Mouse (Mus musculus) midbrain, embryonic 16.5 days (tissue): Measurements from ENCODE around the gene Scn11a. TPM values are rescaled to one million over a fixed set of nuclear protein-coding genes. Genes with fewer than 3 reads are reported as not detected.

Experiments
- ATAC-seq: fragments of 200-750 bp; cut with Nextera tagmentation; 2 replicates; pipeline ENCODE4 v1.8.0; 2017; ENCODE audit warnings: moderate TSS enrichment
- H3K27ac ChIP-seq: fragments of 300-500 bp; sonication (generic); 2 replicates; pipeline ENCODE4 v1.5.1; 2014; ENCODE audit warnings: mild to moderate bottlenecking, low read length, mixed read lengths
- H3K27me3 ChIP-seq: fragments of 300-500 bp; sonication (generic); 2 replicates; pipeline ENCODE4 v1.6.1; 2014; ENCODE audit warnings: low read depth, low read length, mixed read lengths; ENCODE audit not compliant: control insufficient read depth, insufficient read depth
- H3K36me3 ChIP-seq: fragments of 300-500 bp; sonication (generic); 2 replicates; pipeline ENCODE4 v1.6.1; 2014; ENCODE audit warnings: mild to moderate bottlenecking, low read length, moderate library complexity, mixed read lengths; ENCODE audit not compliant: control insufficient read depth, insufficient read depth
- H3K4me1 ChIP-seq: fragments of 300-500 bp; sonication (generic); 2 replicates; pipeline ENCODE4 v1.6.1; 2014; ENCODE audit warnings: mild to moderate bottlenecking, low read length, mixed read lengths; ENCODE audit not compliant: control insufficient read depth, insufficient read depth
- H3K4me2 ChIP-seq: fragments of 300-500 bp; sonication (generic); 2 replicates; pipeline ENCODE4 v1.6.1; 2014; ENCODE audit warnings: mild to moderate bottlenecking, low read length, mixed read lengths
- H3K4me3 ChIP-seq: fragments of 300-500 bp; sonication (generic); 2 replicates; pipeline ENCODE4 v1.5.1; 2014; ENCODE audit warnings: low read depth, mild to moderate bottlenecking, low read length, moderate library complexity, mixed read lengths
- H3K9ac ChIP-seq: fragments of 300-500 bp; sonication (generic); 2 replicates; pipeline ENCODE4 v1.6.1; 2014; ENCODE audit warnings: low read depth, low read length, mixed read lengths
- H3K9me3 ChIP-seq: fragments of 300-500 bp; sonication (generic); replicated peaks from 2 replicates; pipeline ENCODE4 v1.6.1; 2014; ENCODE audit warnings: mild to moderate bottlenecking, low read length, mixed read lengths; ENCODE audit not compliant: control insufficient read depth, poor library complexity, severe bottlenecking
- WGBS: fragments of 180-500 bp; shearing (Covaris S2); extraction: QIAGEN DNeasy Blood & Tissue Kit; methylation state at CpG from one replicate; pipeline ENCODE4 v1.1.7; 2014; 5-methylcytosine and 5-hydroxymethylcytosine counted together
- polyA plus RNA-seq: library from polyadenylated mRNA; unstranded; fragments of >200 nt; fragmentation: Nextera tagmentation; extraction: Ambion mirVana; gene quantifications from 2 replicates; pipeline ENCODE4 v1.2.1, GENCODE M21; 2015

Gene Scn11a
- polyA plus RNA-seq, 1 experiment from 2014 or later, result 0.20 TPM

DNA sequence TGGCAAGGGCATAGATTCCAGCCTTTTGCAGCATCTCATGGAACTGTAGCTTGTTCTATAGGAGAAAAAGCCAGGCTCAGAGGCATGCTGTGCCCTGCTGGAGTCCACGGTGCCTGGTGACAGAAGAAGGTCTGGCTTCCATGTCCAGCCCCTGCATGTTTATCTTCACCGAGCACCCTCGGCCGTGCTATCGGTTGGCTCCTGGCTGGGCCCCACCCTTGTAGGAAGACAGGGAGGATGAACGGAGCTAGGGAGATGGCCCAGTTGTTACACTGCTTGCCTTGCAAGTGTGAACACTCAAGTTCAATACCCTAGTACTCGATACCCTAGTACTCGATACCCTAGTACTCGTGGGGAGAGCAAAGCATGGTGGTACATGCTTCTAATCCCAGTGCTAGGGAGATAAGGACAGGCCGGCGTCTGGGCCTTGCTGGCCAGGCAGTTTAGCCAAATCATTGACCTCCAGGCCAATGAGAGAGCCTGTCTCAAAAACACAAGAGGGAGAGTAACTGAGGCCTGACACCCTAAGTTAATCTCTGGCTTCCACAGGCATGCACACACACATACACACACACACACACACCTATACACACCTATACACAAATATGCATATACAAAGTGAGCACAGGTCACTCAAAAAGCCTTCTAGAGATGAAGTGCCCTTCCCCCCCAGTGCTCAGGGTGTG is 96.7 kb downstream of the Scn11a start:
- H3K36me3 ChIP-seq, result no peaks in the 10 kb centered on the region
- H3K4me1 ChIP-seq, result peaks cover 11% of the 10 kb centered on the region; the same call in 1 of the 2 replicates
- ATAC-seq, result no peak
- H3K9me3 ChIP-seq, result no peaks in the 10 kb centered on the region
- no peak overlapping the region for H3K27ac ChIP-seq
- 92% methylated on average over 11 of the region's 11 CpGs for WGBS
- H3K4me3 ChIP-seq, result no peak overlapping the region
- no peak overlapping the region for H3K9ac ChIP-seq
- H3K27me3 ChIP-seq, result no peaks in the 10 kb centered on the region
- no peak overlapping the region for H3K4me2 ChIP-seq

DNA sequence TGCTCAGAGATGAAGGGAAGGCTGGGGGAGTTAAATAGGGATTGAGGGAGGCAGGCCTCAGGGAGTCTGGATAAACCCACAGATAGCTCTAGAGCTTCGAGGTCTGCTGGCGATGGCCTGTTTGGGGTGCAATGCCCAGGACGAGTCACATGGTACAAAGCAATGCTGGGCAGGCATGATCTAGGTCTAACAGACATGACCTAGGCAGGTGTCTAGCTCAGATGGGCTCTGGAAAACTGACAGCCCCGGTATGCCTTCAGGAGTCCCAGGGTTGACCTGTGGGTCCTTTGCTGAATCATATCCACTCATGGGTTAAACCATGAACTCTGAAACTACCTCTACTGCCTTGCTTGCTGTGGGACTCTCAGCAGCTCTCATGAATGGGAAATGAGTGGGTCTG is 98.3 kb downstream of the Scn11a start:
- Histone ChIP-seq H3K4me1 (peaks cover 11% of the 10 kb centered on the region; the same call in 1 of the 2 replicates), H3K27ac (no peak overlapping the region), H3K9me3 (no peaks in the 10 kb centered on the region), H3K9ac (no peak overlapping the region), H3K4me3 (no peak overlapping the region), H3K27me3 (no peaks in the 10 kb centered on the region), H3K4me2 (no peak overlapping the region), H3K36me3 (no peaks in the 10 kb centered on the region)
- no peak for ATAC-seq
- WGBS, result 88% methylated on average over 4 of the region's 4 CpGs

DNA sequence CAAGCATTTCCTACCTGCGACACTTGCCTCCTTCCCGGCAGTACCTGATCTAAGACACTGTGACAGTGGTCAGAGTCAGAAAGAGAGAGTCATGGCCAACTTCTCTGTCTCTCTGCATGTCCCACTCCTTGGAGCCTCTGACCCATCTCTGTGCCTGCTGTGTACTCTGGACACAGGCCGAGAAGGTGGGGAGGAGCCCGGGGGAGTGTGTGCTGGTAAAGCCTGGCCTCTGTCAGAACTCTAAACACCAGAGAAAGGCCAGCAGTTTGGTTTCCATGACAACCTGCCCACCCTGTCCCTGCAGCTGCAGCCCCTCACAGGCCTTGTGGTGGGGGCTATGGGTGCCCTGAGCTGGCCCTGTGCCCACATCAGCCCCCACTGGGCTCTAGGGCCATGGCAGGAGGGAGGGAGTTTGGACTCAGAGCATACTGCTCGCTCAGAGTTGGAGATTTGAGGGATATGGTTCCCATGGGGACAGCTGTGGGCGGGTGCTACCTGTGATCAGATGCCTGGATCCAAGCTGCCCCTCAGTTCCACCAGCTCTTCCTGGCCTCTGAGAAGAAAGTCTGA is 99.9 kb downstream of the Scn11a start:
- Histone ChIP-seq H3K4me2 (no peak overlapping the region), H3K9ac (no peak overlapping the region), H3K4me1 (peaks cover 3% of the 10 kb centered on the region; the same call in 1 of the 2 replicates), H3K27me3 (no peaks in the 10 kb centered on the region), H3K27ac (no peak overlapping the region), H3K36me3 (no peaks in the 10 kb centered on the region), H3K4me3 (no peak overlapping the region), H3K9me3 (no peaks in the 10 kb centered on the region)
- 62% methylated on average over 6 of the region's 6 CpGs for WGBS
- ATAC-seq, result no peak

DNA sequence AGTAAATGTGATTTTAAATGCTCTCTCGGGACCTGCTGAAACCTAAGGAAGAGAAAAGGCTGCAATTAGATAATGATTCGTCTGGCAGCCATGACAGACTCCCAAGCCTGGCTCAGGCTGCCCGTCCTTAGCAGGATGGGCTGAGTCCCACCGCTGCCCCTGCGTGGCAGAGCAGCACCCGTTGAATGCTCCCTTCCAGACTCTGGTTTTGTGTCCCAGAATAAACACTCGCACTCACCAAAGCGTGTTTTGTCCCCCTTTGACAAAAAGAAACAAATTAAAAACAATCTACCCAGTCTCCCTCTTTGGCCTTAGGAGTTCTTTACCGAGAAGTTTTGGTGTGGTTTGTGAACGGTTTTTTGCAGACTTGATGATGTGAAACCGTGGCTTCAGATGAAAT is 106.0 kb downstream of the Scn11a start, which contains the start of gene Scn10a:
Scn10a (minus strand) TSS at position 101 of the 400 bp plus-strand sequence.
- Histone ChIP-seq H3K27me3 (no peaks in the 10 kb centered on the region), H3K4me2 (no peak within 1 kb of the TSS), H3K9me3 (no peaks in the 10 kb centered on the region), H3K9ac (no peak within 1 kb of the TSS), H3K4me1 (no peaks in the 10 kb centered on the region), H3K36me3 (no peaks in the 10 kb centered on the region), H3K4me3 (no peak within 1 kb of the TSS), H3K27ac (no peak within 1 kb of the TSS)
- WGBS, result 80% methylated on average over 11 of the region's 11 CpGs
- ATAC-seq, result no peak

DNA sequence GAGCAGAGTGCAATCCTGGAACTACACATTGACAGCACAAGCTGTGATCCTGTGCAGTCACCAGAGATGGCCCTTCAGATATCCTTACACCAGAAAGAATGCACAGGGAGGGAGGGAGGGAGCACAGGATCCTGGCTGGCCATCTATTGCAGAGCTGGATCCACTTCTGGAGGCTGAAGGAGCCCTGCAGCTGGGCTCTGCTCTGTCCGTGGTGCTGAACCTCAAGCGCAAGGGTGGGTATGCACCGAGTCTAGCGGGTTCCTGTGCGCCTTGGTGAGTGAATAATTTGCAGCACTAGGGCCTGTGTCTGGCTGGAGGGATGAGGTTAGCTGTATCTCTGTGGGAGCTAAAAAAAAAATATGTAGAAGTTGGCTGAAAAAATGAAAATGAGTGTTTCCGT is 118.6 kb downstream of the Scn11a start:
- WGBS, result 15% methylated on average over 6 of the region's 6 CpGs

More for the DNA sequence above, 118.6 kb downstream of the Scn11a start:
- H3K9ac ChIP-seq, result no peak overlapping the region
- H3K4me3 ChIP-seq, result no peak overlapping the region
- ATAC-seq, result no peak
- H3K36me3 ChIP-seq, result no peaks in the 10 kb centered on the region
- no peaks in the 10 kb centered on the region for H3K9me3 ChIP-seq
- no peaks in the 10 kb centered on the region; the same call in 1 of the 2 replicates for H3K27me3 ChIP-seq
- no peak overlapping the region for H3K27ac ChIP-seq
- no peaks in the 10 kb centered on the region for H3K4me1 ChIP-seq
- H3K4me2 ChIP-seq, result no peak overlapping the region

Other genes with a start within 250 kb of the Scn11a start
- gene Scn5a, start 246.4 kb downstream of the Scn11a start, polyA plus RNA-seq, result 0.29 and 0.40 TPM in 2 replicates
- 0.05 TPM in 1 of 2 replicates, not detected in the other for gene Scn10a, start 106.1 kb downstream of the Scn11a start, polyA plus RNA-seq
- gene Wdr48, start 69.4 kb upstream of the Scn11a start, polyA plus RNA-seq, result 68.2 and 73.7 TPM in 2 replicates
- gene Gorasp1, start 112.1 kb upstream of the Scn11a start, polyA plus RNA-seq, result 27.3 and 29.2 TPM in 2 replicates
- 1.0 and 1.3 TPM in 2 replicates for gene Ttc21a, start 112.2 kb upstream of the Scn11a start, polyA plus RNA-seq
- 0.75 and 1.0 TPM in 2 replicates for gene Csrnp1, start 159.2 kb upstream of the Scn11a start, polyA plus RNA-seq
- gene Xirp1, start 198.1 kb upstream of the Scn11a start, polyA plus RNA-seq, result not detected in 2 replicates
- 7.6 and 8.0 TPM in 2 replicates for gene Cx3cr1, start 244.4 kb upstream of the Scn11a start, polyA plus RNA-seq